Mouse (Mus musculus) left cerebral cortex, adult 11 months (tissue): ENCODE data around the gene Limch1.

Source experiments
- DNase-seq: peaks from one replicate; pipeline ENCODE4 v3.0.0; 2022; ENCODE audit warnings: low spot score

Limch1 gene

GRCm38 (mm10) chr5:66785995-66786620 is 40.5 kb downstream of the Limch1 start:
- DNase-seq, result no peak

- no peak for DNase-seq
These were observed 41.0 kb downstream of the Limch1 start for GRCm38 (mm10) chr5:66786621-66787061.

DNA sequence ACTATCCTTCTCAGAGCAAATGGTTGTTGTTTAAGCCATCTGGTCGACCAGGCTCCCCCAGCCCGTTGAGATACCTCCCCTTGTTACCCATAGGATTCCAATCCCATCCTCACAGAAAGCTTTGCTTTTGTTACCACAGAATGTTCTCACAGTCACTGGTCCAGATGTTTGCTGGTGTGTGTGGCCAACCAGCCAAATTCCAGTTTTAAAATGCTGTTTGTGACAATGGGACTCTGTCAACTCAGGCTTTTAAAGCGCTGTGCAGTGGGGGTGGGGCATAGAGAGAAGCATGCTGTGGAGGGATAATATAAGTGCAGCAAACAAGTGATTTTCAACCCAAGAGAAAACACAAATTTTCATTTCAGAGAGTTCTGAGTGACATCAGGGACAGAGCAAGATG is 43.4 kb downstream of the Limch1 start:
- peak; percentile 26 for DNase-seq

DNA sequence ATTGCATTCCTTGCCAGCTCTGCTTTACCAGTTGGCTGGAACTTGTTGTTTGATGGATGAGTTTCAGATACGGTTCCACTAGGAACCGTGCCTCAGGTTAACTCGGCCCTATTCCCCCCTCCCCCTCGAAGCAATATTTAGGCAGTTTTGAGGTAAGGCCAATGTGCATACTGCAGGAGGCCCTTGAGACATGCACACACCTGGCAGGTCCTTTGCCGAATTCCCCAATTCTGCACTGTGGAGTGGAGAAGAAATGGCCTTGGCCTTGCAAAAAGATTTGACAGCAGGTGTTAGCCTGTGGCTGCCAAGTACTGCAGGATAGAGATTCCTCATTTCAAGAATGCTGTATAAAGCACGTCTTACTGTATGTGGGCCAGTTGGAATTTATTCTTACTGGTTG is 45.5 kb downstream of the Limch1 start:
- DNase-seq, result no peak

GRCm38 (mm10) chr5:66793251-66793650 is 47.6 kb downstream of the Limch1 start:
- no peak for DNase-seq

- DNase-seq, result no peak
These were observed 51.7 kb downstream of the Limch1 start for GRCm38 (mm10) chr5:66797326-66797725.

DNA sequence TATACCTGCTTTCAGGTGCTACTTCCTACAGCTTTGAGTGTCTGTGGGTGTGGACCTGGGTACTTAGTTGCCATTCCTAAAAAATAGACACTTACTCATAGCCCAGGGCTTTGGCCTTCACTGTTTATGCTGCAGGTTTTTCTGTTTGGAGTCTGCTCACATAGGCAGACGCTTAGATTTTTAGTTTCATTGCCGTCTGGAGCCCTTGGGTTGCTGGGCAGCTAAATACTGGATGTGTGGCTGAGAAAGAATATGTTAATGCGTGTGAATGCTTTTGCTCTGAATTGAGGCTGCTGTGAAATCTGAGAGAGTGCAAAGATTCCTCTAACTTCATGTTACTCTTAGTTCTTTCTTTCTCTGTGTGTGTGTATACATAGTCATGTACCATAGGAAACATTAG is 52.5 kb downstream of the Limch1 start:
- DNase-seq, result no peak

DNA sequence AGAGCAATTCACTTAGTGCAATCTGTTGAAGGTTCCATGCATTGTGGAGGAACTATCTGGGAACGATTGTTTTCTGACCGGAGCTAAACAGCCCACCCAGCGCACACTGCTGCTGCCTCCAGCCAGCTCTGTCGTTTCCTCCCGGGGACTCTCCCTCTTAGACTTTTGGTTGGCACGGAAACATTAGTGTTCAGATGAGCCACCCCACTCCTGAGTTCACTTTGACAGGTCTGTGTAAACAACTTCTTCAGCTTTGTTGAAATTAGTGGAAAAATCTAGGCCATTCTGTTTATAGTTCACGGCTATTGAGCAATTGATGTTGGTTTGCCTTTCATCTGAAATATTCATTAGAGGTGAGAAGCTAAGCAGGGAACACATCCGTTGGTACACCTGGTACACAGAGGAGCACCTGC is 53.0 kb downstream of the Limch1 start:
- DNase-seq, result no peak

GRCm38 (mm10) chr5:66800243-66800642 is 54.6 kb downstream of the Limch1 start:
- no peak for DNase-seq

GRCm38 (mm10) chr5:66800977-66801376 is 55.4 kb downstream of the Limch1 start:
- no peak for DNase-seq

GRCm38 (mm10) chr5:66802196-66802595 is 56.6 kb downstream of the Limch1 start:
- DNase-seq, result no peak

- DNase-seq, result no peak
These were observed 60.7 kb downstream of the Limch1 start for GRCm38 (mm10) chr5:66806335-66806734.

DNA sequence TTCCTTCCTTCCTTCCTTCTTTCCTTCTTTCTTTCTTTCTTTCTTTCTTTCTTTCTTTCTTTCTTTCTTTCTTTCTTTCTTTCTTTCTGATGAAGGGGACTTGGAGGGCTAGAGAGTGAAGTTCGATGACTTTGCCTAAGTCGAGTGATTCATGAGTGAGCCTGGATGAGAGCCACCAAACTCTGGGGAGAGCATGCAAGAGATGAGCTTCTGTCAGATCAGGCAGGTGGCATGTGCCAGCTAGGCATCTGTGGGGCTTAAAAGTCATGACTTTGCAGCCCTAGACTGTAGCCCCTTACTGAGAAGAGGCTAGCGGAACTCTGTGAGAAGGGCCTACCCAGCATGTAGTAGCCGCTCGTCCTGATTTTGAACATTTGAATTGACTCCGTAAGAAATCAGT is 62.1 kb downstream of the Limch1 start:
- no peak for DNase-seq

GRCm38 (mm10) chr5:66809016-66809570 is 63.5 kb downstream of the Limch1 start:
- no peak for DNase-seq

GRCm38 (mm10) chr5:66810396-66810795 is 64.8 kb downstream of the Limch1 start:
- no peak for DNase-seq

DNA sequence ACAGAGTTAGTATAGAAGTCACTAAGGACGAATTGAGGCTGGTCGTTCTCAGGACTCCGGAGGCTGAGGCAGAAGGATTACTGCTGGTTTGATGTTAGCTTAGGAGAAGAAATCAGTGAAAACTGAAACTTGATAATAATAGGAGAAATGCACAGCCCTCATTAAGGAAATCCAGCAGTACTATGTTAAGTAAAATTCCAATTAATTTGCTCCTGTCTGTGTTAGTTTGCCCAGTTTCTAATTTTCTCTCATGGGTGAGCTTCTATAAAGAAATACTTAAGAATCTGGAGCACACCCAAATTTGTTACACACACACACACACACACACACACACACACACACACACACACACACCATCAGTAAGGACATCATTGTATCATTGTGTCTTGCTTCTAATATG is 69.0 kb downstream of the Limch1 start:
- DNase-seq, result no peak

GRCm38 (mm10) chr5:66815877-66816276 is 70.2 kb downstream of the Limch1 start:
- no peak for DNase-seq

- DNase-seq, result no peak
These were observed 71.1 kb downstream of the Limch1 start for GRCm38 (mm10) chr5:66816751-66817150.

- no peak for DNase-seq
These were observed 71.7 kb downstream of the Limch1 start for GRCm38 (mm10) chr5:66817184-66817956.

DNA sequence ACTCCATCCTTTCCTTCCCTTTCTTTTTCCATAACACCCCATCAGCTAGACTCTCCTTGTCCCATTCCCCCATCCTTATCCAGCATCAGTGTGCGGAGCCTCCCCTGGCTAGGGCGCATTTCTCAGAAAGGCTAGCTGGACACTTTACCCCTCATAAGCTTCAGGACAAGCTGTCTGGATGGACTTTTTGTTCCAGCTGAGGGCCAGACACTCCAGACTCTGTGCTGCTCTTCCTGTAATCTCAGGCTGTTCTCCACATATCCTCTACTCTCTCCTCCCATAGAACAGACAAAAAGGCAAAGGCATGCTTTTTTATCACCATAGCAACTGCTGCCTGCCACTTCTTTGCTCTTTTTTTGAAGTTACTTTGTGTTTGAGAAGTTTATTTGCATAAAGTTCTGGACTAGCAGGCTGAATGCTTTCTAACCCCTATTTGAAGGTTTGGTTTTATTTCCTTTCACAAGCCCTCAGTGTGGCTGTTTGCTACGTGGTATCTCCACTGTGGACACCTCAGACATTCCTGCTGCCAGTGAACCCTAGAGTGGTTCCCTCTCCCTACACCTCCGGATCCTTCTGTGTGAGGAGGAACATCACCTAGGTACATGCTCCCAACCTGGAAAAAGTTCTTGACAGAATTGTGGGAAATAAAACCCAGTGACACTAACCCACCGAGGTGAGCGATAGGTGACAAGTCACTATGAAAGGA is 77.0 kb downstream of the Limch1 start:
- no peak for DNase-seq

DNA sequence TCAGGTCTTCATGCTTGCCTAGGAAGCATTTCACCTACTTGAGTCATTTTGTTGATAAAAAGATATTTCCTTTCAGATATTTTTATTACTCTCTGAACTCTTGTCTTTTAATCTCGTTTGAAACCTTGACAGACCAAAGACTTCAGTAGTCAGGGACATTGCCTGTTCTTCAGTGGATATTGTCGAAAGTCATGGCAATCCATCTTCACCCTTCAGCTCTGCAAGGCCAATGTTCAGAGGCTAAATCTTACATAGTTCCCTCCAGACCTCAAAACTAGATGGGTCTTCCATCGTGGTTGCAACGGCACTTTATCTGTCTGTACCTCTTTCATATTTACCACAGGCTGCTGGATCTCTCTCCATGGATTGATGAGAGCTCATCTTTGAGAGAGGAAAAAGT is 80.0 kb downstream of the Limch1 start:
- DNase-seq, result no peak

DNA sequence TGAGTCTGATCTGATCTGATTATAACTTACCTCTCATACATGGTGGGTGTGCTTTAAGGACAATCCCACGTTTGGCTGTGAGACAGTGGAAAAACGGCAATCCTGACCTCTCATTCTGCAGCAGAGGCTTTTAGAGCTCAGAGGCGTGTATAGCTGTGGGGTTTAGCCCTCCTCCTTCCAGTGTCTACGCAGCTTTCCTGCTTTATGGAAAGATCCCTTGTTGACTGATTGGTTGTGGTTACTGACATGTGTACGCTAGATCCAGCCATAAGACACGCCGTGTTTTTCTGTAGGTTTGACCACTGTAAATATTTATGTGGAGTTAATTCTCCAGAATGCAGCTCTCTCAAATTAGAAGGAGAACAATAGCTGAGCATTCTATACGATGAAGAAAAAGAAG is 81.2 kb downstream of the Limch1 start:
- DNase-seq, result no peak

DNA sequence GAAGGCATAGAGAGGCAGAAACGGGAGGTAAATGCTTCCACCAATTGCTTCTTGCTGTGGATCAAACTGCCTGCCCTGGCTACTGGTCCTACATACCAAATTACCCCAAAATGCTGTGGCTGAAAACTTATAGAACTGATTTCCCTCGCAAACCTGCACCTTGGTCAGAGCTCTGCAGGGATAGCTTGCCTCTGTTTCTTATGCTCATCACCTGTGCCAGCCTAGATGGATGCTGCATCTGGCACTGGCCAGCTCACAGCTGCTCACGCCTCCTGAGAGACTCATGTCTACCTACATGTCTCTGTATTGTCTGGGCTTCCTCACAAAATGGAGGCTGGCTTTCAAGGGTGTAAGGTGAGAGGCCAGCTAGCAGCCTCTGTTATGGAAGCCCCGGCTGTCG is 83.9 kb downstream of the Limch1 start:
- no peak for DNase-seq
